Mouse (Mus musculus): ENCODE data around the gene Rbm43. TPM values are rescaled to one million over a fixed set of nuclear protein-coding genes. Genes with fewer than 3 reads are reported as not detected.

The Rbm43 gene
- polyA plus RNA-seq (2016; fragmentation: Nextera tagmentation; extraction: Ambion mirVana): 11.1 and 12.3 TPM in 2 replicates

GRCm38 (mm10) chr2:51934574-51935334 is at the start of gene Rbm43:
Gene Rbm43 (minus strand): TSS chr2:51935163.
- WGBS: 1% methylated on average over 48 of the region's 48 CpGs
- Histone ChIP-seq H3K36me3 (no peaks in the 10 kb centered on the region), H3K9me3 (no peaks in the 10 kb centered on the region), H3K27me3 (no peaks in the 10 kb centered on the region), H3K4me1 (peaks cover 5% of the 10 kb centered on the region; the same call in 1 of the 2 replicates), H3K4me3 (peak within 1 kb of the TSS; percentile 48), H3K9ac (peak within 1 kb of the TSS; percentile 43), H3K4me2 (replicated peaks) (peak within 1 kb of the TSS; percentile 66), H3K27ac (no peak within 1 kb of the TSS)
- ATAC-seq (ENCODE audit: insufficient number of reproducible peaks, insufficient read depth, low FRiP score, low TSS enrichment): peak; percentile 74; the same call in 1 of the 2 replicates

DNA sequence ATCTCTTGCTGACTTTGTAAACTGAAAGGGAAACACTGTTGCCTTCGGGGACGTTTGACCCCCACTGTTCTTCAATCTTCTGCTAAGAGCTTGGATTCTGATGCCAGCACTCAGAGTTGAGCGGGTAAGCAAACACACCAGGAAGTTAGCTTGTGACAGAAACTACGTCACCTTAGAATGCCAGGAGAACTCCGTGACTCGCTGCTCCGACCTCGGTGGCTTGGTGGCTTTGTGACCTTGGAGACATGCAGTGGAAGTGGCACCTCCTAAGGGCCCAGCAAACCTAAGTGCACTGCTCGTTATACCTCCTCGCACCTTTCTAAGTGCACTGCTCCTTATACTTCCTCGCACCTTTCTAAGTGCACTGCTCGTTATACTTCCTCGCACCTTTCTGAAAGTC is 47.3 kb upstream of the Rbm43 start:
- no peak overlapping the region for H3K4me2 ChIP-seq (replicated peaks)
- ATAC-seq (ENCODE audit: insufficient number of reproducible peaks, insufficient read depth, low FRiP score, low TSS enrichment): no peak

DNA sequence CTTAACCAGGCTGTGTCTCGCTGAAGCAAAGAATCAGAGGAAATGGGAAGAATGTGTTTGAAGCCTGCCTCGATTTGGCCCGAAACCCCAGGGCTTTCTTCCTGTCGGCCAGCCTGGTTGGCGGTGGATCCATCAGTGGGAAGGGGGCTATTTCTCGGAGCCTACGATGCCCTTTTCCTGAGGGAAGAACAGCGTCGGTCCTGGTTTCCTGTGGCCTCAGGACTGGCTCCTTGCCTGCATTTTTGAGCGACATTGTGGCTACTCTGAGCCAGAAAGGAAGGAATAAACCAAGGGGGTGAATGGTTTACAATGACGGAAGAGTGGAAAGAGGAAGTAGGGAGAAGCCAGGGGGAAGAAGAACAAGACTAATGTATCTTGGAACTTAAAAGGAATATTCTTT is 46.7 kb upstream of the Rbm43 start:
- no peaks in the 10 kb centered on the region for H3K36me3 ChIP-seq
- H3K9ac ChIP-seq: no peak overlapping the region
- no peaks in the 10 kb centered on the region for H3K9me3 ChIP-seq
- no peaks in the 10 kb centered on the region for H3K27me3 ChIP-seq
- WGBS: 25% methylated on average over 11 of the region's 11 CpGs
- peak overlapping the region; percentile 32 for H3K4me2 ChIP-seq (replicated peaks)
- no peak overlapping the region; the same call in 1 of the 2 replicates for H3K4me3 ChIP-seq
- no peak for ATAC-seq (ENCODE audit: insufficient number of reproducible peaks, insufficient read depth, low FRiP score, low TSS enrichment)
- 0 out of 2 replicates have a peak overlapping the region, but pooled peaks have one; percentile 30 for H3K27ac ChIP-seq
- H3K4me1 ChIP-seq: peaks cover 6% of the 10 kb centered on the region

More for the DNA sequence above, 47.3 kb upstream of the Rbm43 start:
- peaks cover 6% of the 10 kb centered on the region for H3K4me1 ChIP-seq
- no peaks in the 10 kb centered on the region for H3K27me3 ChIP-seq
- H3K4me3 ChIP-seq: no peak overlapping the region
- no peak overlapping the region for H3K27ac ChIP-seq
- 65% methylated on average over 13 of the region's 13 CpGs for WGBS
- no peaks in the 10 kb centered on the region for H3K9me3 ChIP-seq
- H3K36me3 ChIP-seq: no peaks in the 10 kb centered on the region
- H3K9ac ChIP-seq: no peak overlapping the region

GRCm38 (mm10) chr2:51973410-51973968 is 38.5 kb upstream of the Rbm43 start, which contains the start of gene Nmi:
Gene Nmi (minus strand): TSS chr2:51973494.
- Histone ChIP-seq H3K4me1 (no peaks in the 10 kb centered on the region), H3K27ac (peak within 1 kb of the TSS; percentile 72), H3K4me3 (peak within 1 kb of the TSS; percentile 49), H3K27me3 (no peaks in the 10 kb centered on the region), H3K36me3 (no peaks in the 10 kb centered on the region), H3K9ac (peak within 1 kb of the TSS; percentile 63), H3K9me3 (no peaks in the 10 kb centered on the region), H3K4me2 (replicated peaks) (peak within 1 kb of the TSS; percentile 67)
- WGBS: 75% methylated on average over 9 of the region's 9 CpGs
- ATAC-seq (ENCODE audit: insufficient number of reproducible peaks, insufficient read depth, low FRiP score, low TSS enrichment): no peak

DNA sequence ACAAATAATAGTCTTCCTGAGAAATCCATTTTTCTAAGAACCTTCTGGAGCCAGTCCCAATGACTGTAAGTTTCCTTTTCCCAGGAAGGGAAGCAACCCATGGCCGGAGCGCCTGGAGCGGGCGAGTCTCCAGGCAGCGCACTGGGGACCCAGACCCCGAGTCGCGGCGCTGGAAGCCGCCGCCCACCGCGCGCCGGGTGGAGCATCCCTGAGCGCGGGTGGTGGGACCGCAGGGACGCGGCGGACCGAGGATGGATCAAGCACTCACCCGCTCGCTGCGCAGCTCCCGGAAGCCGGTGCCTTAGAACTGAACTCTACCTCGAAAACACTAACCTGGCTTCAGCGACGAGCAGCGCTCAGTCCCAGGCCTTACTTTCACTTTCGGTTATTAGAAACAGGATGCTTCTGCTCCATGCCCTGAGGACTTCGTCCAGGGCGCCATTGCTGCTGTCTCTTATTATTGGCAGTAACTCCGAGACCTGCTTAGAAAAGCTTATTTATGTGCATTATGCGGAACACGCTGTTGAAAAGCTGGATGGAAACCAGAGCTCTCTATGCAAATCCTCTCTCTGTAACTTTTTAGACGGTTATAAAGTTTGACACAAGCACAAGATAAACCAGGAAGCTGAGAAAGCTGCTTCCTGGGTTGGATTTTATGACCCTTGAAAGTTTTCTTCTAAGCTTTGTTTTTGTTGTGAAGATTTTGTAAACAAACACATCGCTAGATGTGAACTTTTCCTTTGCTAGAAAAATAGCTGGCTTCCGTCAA is 37.9 kb upstream of the Rbm43 start:
- ATAC-seq (ENCODE audit: insufficient number of reproducible peaks, insufficient read depth, low FRiP score, low TSS enrichment): peak; percentile 58; the same call in 1 of the 2 replicates
- Histone ChIP-seq H3K4me1 (no peaks in the 10 kb centered on the region), H3K4me3 (peak overlapping the region; percentile 49), H3K36me3 (no peaks in the 10 kb centered on the region), H3K27me3 (no peaks in the 10 kb centered on the region), H3K9me3 (no peaks in the 10 kb centered on the region), H3K4me2 (replicated peaks) (peak overlapping the region; percentile 67), H3K27ac (peak overlapping the region; percentile 72), H3K9ac (peak overlapping the region; percentile 63)
- WGBS: 2% methylated on average over 40 of the region's 40 CpGs

DNA sequence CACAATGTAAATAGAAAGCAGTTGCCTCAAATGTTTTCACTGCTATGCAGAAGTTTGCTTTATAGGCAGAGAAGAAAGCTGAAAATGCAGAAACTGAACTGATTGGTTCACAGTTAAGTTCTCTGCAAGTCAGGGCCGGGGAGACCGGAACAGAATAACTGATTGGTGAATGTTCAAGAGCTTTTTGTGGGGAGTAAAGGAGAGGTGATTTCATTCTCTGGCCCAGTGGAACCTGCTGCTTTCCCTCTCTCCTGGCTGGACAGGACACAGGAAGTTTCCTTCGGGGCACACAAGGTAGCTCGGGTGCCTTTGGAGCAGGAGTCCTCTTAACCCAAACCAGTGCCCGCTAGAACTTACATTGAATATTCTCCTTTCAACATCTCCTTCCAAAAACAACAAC is 37.2 kb upstream of the Rbm43 start:
- no peaks in the 10 kb centered on the region for H3K27me3 ChIP-seq
- H3K9me3 ChIP-seq: no peaks in the 10 kb centered on the region
- no peak overlapping the region for H3K9ac ChIP-seq
- no peak for ATAC-seq (ENCODE audit: insufficient number of reproducible peaks, insufficient read depth, low FRiP score, low TSS enrichment)
- H3K36me3 ChIP-seq: no peaks in the 10 kb centered on the region
- H3K4me1 ChIP-seq: no peaks in the 10 kb centered on the region
- 53% methylated on average over 5 of the region's 5 CpGs for WGBS
- H3K4me2 ChIP-seq (replicated peaks): peak overlapping the region; percentile 67
- H3K4me3 ChIP-seq: peak overlapping the region; percentile 49
- peak overlapping the region; percentile 72; the same call in 1 of the 2 replicates for H3K27ac ChIP-seq

DNA sequence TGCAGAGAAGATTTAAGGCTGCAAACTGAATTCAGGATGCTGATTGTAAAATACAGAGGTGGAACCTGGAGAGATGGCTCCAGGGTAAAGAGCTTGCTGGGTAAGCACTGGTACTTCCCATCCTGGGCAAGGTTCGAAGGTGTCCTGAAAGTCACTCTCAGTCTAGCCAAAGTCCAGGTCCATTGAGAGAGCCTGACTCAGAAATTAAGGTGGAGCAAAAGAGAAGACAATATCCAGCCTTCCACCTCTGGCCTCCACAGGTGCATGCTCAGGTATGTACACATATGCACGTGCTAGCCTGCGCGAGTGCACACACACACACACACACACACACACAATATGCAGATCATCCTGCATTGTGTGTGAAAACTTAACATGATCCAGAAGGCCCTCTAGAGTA is 35.9 kb upstream of the Rbm43 start:
- WGBS: 97% methylated on average over 4 of the region's 4 CpGs

DNA sequence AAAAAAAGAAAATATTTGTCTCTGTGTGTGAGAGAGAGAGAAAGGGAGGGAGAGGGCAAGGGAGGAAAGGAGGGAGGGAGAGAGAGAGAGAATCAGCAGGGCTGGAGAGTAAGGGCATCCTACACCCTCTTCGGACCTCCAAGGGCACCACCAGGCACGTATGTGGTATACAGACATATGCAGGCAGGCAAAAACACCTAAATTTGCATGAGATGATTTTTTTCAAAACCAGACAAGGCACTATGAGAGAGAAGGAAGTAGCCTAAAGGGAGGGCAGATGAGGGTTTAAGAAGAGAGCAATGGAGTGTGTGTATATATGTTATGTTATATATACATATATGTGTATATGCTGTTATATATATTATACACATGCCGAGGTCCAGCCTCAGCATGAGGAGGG is 32.3 kb upstream of the Rbm43 start:
- Histone ChIP-seq H3K9ac (no peak overlapping the region), H3K4me3 (no peak overlapping the region), H3K9me3 (no peaks in the 10 kb centered on the region), H3K4me2 (replicated peaks) (no peak overlapping the region), H3K4me1 (no peaks in the 10 kb centered on the region), H3K27ac (no peak overlapping the region), H3K36me3 (no peaks in the 10 kb centered on the region), H3K27me3 (no peaks in the 10 kb centered on the region)
- WGBS: 76% methylated on average over 3 of the region's 3 CpGs
- no peak for ATAC-seq (ENCODE audit: insufficient number of reproducible peaks, insufficient read depth, low FRiP score, low TSS enrichment)

More for the DNA sequence above, 35.9 kb upstream of the Rbm43 start:
- no peak overlapping the region for H3K27ac ChIP-seq
- no peak overlapping the region for H3K4me2 ChIP-seq (replicated peaks)
- H3K4me3 ChIP-seq: no peak overlapping the region
- no peaks in the 10 kb centered on the region for H3K27me3 ChIP-seq
- H3K4me1 ChIP-seq: no peaks in the 10 kb centered on the region
- no peak for ATAC-seq (ENCODE audit: insufficient number of reproducible peaks, insufficient read depth, low FRiP score, low TSS enrichment)
- H3K36me3 ChIP-seq: no peaks in the 10 kb centered on the region
- no peaks in the 10 kb centered on the region for H3K9me3 ChIP-seq
- no peak overlapping the region for H3K9ac ChIP-seq

- no peaks in the 10 kb centered on the region for H3K9me3 ChIP-seq
- WGBS: 86% methylated on average over 7 of the region's 7 CpGs
- no peak overlapping the region for H3K9ac ChIP-seq
- H3K27ac ChIP-seq: no peak overlapping the region
- H3K36me3 ChIP-seq: no peaks in the 10 kb centered on the region
- H3K4me3 ChIP-seq: no peak overlapping the region
- H3K4me1 ChIP-seq: no peaks in the 10 kb centered on the region
- H3K27me3 ChIP-seq: no peaks in the 10 kb centered on the region
- no peak overlapping the region for H3K4me2 ChIP-seq (replicated peaks)
- ATAC-seq (ENCODE audit: insufficient number of reproducible peaks, insufficient read depth, low FRiP score, low TSS enrichment): no peak
Observed at GRCm38 (mm10) chr2:51953648-51954204, 18.8 kb upstream of the Rbm43 start.

DNA sequence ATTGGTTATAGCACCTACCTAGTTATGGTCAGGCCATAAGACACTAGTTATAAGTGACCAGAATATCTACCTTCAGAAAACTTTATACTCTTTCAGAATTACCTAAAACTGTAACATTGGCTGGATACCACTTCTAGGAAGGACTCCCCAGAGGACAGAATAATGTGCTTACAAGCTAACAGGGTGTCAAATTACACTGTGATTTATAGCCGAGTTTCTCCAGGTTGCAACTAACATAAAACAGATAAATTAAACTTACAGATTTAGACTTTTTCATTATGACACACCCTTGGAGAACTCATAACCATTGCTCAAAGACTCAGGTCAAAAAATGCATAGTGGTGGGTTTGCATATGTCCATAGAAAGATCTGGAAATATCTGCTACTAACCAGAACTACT is 15.9 kb upstream of the Rbm43 start:
- no peak overlapping the region for H3K27ac ChIP-seq
- H3K9ac ChIP-seq: no peak overlapping the region
- H3K27me3 ChIP-seq: no peaks in the 10 kb centered on the region
- H3K9me3 ChIP-seq: no peaks in the 10 kb centered on the region
- 12% methylated on average over 1 of the region's 1 CpGs for WGBS
- H3K4me2 ChIP-seq (replicated peaks): no peak overlapping the region
- no peak for ATAC-seq (ENCODE audit: insufficient number of reproducible peaks, insufficient read depth, low FRiP score, low TSS enrichment)
- no peaks in the 10 kb centered on the region for H3K36me3 ChIP-seq
- no peak overlapping the region for H3K4me3 ChIP-seq
- no peaks in the 10 kb centered on the region for H3K4me1 ChIP-seq

DNA sequence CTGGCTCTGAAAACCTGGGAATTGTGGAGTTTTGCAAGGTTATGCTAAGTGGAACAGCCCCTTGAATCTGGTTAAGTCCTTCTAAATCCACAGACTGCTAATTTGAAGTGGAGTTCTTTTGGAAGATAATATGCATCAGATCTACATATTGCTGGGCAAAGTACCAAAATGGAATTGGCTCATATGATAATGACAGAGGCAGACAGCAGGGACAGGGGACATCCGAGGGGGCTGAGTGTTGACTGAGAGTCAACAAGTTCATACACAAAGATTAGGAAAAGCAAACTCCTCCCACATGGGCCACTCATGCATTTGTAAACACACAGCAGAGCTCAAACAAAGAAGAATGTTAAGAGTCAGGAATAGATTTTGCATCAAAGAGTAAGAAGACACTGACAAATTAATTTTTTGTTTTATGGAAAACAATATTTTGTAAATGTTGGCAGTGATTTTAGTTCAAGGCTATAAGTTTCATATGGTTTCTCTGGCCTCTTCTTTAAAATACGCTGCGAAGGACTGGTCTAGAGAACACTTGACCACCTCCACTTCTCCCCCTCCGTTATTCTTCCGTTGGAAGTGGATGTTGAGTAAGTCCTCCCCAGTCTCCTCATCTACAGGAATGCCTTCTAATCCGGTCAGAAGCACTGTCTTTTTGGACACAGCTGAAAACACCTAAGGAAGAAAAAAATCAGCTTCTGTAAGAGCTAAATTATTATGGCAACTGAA is 13.3 kb upstream of the Rbm43 start:
- Histone ChIP-seq H3K4me3 (no peak overlapping the region), H3K4me1 (no peaks in the 10 kb centered on the region), H3K27ac (no peak overlapping the region), H3K9ac (no peak overlapping the region), H3K9me3 (no peaks in the 10 kb centered on the region), H3K4me2 (replicated peaks) (no peak overlapping the region), H3K27me3 (no peaks in the 10 kb centered on the region), H3K36me3 (no peaks in the 10 kb centered on the region)
- ATAC-seq (ENCODE audit: insufficient number of reproducible peaks, insufficient read depth, low FRiP score, low TSS enrichment): no peak
- 89% methylated on average over 6 of the region's 6 CpGs for WGBS

Data from embryonic facial prominence, embryonic 12.5 days (tissue).